Mouse (Mus musculus) thymus, postnatal 4 days (tissue): ENCODE measurements around the gene Prkn.

Experiments
- DNase-seq: peaks from one replicate; pipeline ENCODE4 v3.0.0; 2021

Gene Prkn

DNA sequence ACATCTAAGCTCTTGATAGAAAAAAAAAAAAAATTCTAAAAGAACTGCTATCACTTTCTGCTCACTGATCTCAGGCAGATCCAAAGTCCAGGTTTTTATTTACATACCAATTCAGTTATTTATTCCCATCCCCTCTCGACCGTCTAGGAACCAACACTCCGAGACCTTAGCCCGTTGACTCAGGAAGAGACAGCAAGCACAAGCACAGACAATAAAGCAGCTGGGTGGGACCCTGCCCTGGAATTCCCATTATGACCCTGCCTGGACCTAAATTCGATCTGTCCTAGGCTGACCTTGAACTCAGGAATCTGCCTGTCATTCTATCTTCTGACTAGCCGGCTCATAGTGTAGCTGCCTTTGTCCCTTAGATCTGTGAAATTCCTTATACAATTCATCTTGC lies 1218.9 kb downstream of the Prkn start:
- DNase-seq, result no peak

DNA sequence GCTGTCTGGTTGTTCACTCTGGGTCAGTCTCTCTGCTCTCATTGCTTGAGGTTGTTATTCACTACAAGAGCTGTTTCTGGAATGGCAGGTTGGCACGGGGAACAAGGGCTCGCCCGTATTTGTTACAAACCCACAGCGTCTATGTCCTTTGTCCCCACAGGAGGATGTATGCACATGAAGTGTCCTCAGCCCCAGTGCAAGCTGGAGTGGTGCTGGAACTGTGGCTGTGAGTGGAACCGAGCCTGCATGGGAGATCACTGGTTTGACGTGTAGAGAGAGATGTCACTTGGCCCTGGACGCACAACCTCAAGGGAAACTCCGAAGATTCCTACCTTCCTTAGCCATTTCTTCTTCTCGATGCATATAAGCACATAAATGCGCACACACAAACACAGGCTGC lies 1221.2 kb downstream of the Prkn start:
- no peak for DNase-seq

DNA sequence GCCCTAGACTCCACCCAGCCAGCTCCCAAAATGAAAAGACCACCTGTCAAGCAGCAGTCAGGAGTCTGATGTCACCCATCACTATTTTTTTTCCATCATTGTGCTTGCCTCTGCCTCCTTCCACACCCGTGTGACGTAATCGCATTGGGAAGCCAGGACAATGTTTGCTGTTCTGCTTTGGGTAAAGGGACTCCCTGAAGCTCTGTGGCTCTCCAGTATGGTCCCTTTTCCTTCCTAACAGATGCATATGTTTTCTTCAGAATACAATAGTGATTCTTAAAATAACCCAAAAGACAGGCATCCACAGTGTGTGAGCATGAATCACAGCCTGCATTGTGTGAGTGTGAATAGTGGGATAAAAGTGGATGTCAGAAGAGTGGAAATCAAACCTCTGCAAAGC lies 1222.7 kb downstream of the Prkn start:
- DNase-seq, result no peak

DNA sequence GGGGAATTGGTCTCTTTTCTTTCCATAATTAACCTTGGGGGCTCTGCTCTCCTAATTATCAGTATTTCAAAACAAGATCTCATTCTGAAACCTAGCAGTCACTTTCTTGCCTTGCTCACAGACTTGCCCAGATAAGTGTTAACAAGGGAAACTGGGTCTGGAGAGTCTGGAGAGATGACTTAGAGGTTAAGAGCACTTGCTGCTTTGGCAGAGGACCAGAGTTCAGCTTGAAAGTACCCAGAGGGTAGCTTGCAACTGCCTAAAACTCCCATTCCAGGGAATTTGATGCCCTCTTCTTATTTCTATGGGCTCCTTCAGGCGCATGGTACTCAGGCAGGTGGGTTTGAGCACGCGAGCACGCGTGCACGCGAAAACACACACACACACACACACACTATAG lies 1223.3 kb downstream of the Prkn start:
- DNase-seq, result no peak

DNA sequence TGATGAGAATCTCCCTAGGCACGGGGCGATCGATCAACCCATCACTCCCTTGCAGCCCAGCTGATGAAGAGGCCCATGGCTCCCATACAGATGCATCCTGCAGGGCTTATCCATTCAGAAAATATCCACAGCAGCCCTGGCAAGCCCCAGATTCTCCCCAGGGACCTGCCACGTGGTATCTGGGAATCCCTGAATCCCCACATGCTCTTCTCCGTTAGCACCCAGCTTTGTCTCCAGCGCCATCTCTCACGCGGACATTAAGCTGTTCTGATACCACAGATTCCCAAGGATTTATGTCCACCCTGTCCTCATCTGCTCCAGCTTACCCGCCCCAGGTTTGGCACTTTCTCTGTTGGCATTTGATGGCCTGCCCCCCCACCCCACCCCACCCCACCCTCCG lies 1225.9 kb downstream of the Prkn start:
- no peak for DNase-seq

DNA sequence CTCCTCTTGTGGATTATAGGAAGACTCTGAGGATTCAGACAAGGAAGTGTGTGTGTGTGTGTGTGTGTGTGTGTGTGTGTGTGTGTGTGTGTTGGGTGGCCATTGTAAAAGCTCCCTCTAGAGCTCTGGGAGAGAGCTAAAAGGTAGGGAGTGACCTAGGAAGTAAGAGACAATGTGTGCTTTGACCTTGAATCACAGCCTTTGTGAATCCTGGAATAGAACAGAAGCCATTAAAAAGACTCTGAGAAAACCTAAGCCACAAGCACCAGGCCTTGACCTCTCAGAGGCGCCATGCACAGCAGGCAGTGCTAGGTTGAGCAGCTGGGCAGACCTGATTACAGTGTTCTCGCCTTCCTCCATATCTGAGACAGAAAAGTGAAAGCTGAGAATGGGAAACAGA lies 1236.6 kb downstream of the Prkn start:
- no peak for DNase-seq

DNA sequence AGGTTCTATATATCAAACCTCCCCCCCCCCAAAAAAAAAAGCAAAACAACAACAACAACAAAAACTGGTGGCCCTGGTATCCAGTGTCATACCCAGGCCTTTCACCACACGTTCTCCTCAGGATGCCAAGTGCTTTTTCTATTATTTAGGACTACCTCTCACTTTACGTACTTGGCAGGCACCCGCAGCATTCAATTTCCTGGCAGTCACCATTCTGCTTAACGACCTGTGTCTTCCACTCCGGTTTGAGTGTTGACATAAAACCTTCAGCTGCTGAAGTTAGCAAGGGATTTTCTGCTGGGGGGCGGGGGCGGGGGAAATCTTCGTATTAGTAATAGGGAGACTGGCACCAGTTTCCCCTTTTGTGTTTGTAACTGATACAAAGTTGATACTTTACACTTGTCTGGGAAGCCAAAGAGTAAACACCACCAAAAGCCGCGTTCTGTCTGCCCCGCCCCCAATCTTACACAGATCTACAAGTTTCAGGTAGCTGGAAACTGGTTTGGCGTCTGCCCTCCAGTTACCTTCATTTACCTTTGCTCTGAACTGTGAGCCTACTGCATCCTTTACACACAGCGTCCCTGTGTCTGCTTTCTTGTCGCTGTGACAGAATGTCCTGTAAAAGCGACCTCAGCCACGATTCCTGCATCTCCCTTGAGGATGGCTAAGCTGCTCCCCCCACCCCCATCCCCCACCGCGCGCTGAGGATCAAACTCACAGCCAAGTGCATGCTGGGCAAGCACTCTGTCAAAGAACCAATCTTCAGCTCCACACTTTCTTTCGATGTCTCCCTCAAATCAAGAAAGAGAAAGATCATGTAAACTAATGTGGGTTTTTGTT lies 1240.7 kb downstream of the Prkn start:
- no peak for DNase-seq

DNA sequence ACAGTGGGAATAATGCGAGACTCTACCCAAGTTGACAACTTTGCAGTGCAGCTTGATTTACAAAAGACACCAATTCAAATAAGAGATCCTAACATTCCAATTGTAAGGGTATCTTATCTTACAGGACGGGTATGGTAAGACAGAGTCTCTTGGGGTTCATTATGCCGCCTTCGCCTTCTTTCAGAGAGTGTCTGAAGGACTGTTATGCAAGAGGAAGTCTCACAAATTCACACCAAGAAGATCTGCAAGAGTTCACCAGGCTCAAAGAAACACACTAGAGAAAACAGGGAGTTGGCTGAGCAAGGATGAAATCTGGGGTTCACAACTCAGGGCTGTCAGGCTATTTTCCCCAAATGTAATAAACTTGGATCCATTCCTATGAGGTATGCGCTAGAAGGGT lies 1242.0 kb downstream of the Prkn start:
- no peak for DNase-seq

DNA sequence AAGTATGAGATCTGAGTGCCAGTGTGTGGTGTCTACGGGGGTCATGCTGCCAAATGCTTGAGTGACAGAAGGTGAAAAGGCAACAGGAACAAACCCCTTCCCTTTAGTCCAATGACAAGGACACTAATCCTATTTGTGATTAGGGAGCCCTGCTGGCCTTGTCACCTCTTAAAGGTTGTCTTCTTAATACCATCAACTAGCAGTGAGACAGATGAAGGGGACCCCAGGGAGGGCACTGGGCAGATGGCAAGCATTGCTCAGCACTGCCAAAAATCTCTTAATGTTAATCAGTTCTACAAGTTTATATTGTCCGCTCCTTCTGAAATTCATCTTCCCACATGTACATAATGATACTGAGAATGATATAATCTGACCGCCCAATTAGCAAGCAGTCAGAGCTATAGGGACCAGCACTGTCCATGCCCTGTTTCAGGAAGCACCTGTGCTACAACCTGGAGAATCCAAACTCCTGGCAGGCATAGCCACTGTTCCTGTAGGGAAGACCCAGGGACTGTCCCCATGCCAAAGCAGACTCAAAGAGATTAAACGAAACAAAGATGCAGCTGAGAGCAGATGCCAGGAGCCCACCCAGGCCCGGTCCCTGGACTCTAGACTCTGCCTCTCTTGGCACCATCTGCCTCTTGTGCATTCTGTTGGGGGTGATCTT lies 1250.2 kb downstream of the Prkn start:
- DNase-seq, result no peak

DNA sequence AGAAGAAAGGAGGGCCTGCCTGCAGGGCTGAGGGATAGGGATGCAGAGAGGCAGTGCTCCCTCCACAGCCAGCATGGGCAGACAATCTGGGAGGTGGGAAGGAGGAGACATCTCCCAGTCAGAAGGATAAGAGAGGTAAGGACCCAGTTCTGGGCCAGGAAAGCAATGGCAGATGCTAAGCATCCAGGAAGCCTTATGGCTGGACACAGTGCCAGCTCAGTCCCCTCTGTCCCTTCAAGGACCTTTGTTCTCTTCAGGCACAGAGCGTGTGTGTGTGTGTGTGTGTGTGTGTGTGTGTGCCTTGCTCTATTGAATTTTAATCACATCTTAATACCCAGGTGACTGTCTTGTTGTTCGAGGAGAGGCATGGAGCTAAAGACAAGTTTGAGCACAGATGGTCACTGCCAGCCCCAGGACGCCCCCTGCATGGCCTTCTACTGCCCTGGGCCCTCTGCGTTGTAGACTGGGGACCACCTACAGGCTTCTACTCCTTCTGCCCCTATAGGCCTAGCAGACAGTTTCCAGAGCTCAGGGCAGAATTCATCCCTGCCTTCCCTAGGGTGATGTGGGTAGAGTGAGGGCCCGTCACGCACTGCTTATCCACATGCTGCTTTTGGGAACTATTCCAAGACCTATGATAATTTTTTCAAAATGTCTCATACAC lies 1252.8 kb downstream of the Prkn start:
- no peak for DNase-seq

DNA sequence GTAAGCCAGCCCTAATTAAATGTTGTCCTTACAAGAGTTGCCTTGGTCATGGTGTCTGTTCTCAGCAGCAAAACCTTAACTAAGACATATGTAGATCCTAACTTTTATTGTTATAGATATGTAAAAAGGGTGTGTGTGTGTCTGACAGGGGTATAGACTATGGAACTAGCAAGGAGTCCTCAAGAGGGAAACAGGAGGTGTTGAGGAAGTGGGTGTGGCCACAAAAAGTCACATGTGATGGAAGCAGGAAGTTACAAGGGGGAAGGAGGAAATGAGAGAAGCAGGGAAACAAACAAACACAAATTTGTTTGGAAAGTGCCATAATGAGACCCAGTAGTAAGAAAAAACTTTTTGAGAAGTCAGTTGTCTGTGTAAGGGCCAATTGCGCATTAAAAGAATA lies 1253.8 kb downstream of the Prkn start:
- DNase-seq, result no peak

DNA sequence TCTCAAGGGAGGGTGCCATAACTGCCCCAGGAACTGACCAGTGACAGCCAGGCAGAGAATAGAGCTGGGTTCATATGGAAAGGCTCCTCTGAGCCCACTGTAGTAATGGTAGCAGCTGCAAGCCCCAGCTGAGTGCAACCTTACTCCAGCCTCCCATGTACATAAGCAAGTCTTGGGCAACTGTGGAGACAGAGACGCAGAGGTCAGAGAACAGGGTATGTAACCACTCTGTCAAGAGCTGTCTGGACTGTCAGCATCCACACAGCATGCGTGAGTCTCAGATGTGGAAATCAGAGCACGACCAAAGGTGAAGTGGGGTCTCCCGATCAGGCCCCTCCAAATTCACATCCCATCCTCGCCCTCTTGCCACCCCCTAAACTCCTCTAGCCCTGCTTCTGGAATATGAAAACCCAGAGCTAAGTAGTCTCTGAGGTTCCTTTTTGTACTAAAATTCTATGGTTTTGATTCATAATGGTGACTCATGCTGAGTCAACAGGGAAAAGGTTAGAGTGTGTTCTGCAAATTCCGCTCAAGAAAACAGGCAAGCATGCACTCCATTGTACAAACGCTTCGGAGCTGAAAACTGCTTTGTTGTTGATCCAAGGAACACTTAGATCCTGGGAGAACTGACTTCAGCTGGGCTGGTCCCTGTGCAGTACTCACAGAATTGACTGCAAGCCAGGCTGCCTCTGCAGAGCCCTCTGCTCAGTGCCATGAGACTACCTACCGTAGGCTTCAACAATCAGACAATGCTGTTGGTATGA lies 1254.8 kb downstream of the Prkn start:
- no peak for DNase-seq

DNA sequence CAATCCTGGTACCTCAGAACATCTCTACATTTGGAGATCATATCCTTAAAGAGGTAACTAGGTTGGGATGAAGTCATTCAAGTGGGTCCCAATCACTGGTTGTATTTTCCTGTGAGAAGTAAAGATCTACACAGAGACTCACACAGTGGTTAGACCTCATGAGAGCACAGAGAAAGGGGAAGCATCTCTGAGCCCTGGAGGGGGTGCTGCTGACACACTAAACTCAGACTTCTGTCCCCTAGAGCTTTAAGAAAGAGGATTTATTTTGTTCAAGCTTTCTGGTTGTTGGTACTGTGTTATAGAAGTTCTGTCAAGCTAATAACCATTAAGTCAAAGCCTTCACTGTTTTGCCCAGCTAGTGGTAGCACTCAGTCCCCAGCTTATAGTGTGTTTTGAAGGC lies 1259.2 kb downstream of the Prkn start:
- no peak for DNase-seq

DNA sequence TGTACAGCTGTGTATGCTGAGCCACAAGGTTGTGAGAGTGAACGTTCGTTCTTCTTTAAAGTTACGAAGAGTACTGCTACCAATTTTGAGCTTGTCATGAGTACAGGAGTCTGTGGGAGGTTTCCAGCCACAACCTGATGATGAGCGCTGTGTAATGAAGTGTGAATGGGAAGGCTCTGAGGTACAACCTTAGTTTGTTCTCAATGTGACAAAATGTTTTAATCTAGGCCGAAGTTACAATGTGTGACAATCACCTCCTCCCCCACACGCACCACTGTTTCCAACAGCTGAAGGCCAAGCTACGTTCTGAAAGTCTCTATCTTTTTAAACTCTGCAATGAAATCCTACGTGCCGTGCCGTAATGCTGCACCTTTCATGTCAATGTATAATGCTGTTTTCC lies 1262.1 kb downstream of the Prkn start:
- no peak for DNase-seq

DNA sequence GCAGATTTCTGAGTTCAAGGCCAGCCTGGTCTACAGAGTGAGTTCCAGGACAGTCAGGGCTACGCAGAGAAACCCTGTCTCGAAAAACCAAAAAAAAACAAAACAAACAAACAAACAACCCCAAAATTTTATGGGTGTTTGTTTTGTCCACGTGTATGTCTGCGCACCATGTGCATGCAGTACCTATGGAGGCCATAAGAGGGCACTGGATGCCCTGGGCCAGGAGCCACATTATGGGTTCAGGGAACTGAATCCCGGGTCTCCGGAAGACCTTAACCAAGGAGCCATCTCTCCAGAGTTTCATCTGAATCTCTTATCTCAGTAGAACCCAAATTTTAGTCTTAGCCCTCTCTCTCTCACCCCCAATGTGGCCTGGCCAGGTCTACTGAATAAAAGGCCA lies 1263.6 kb downstream of the Prkn start:
- peak; percentile 66 for DNase-seq

DNA sequence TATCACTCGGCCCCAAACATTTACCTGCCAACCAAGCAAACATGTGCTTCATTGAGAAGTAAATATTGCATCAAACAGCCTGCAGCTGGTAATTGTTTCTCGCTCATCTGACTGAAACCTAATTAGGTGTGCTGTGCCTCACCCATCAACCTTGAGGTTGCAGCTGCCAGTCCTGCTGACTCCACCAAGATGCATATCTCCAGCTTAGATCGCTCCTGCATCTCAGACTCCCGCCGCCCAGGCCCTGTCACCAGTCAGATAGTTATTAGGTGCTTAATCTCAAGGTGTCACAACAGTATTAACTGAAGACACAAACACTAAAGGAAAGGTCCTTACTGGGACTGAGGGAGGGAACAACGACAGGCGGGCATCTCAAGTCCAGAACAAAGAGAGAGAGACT lies 1264.1 kb downstream of the Prkn start:
- DNase-seq, result peak; percentile 15

DNA sequence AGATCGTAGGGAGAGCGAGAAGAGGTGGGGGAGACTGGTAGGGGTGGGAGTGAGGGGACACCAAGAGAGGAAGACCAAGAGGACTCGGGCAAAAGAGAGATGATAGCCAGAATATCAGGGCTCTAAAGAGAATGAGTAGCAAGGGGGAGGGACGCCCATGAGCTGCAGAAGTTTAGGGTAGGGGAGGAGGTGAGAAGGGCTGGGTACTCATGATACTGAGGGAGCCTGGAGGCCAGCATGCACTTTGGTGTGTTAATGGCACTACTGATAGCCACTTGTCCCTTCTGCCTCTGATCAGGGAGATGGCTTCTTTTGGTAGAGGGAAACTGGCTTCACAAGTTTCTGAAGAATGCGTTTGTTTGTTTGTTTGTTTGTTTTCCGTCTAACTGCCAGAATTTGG lies 1264.5 kb downstream of the Prkn start:
- no peak for DNase-seq

DNA sequence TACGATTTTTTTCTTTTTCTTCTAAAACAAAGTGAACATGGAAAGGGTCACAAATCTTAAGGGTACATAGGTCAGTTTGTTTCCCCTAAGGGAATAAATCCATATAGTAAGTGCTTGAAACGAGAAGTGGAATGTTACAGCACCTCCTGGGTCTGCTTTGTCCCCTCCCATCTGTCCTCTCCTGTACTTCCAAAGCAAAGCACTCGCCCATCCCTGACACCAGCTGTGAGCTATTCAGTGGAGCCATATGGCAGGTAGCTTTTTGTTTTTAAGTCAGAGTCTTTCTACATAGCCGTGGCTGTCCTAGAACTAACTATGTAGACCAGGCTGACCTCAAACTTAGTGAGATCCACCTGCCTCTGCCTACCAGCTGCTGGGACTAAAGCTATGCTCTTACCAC lies 1266.1 kb downstream of the Prkn start:
- DNase-seq, result no peak
